Mouse (Mus musculus) large intestine, adult 2 months (tissue): Measurements from ENCODE around the gene Ccdc106. TPM values are rescaled to one million over a fixed set of nuclear protein-coding genes. Genes with fewer than 3 reads are reported as not detected.
A peak's percentile ranks its signal among the peaks of the same experiment; 100 is the strongest.

Source experiments
- DNase-seq: peaks from one replicate; pipeline ENCODE4 v3.0.0-alpha.2; 2012; ENCODE audit warnings: low read depth, low spot score
- WGBS: fragments of 180-500 bp; shearing (Covaris S2); methylation state at CpG from one replicate; pipeline ENCODE4 v1.1.7; 2018; 5-methylcytosine and 5-hydroxymethylcytosine counted together
- polyA plus RNA-seq: library from polyadenylated mRNA; depleted of rRNA; stranded (reverse); fragments of >200 nt; gene quantifications from 2 replicates; pipeline ENCODE4 v1.2.3, GENCODE M21; 2012

The Ccdc106 gene
- polyA plus RNA-seq, 1 experiment = 1.8 TPM

DNA sequence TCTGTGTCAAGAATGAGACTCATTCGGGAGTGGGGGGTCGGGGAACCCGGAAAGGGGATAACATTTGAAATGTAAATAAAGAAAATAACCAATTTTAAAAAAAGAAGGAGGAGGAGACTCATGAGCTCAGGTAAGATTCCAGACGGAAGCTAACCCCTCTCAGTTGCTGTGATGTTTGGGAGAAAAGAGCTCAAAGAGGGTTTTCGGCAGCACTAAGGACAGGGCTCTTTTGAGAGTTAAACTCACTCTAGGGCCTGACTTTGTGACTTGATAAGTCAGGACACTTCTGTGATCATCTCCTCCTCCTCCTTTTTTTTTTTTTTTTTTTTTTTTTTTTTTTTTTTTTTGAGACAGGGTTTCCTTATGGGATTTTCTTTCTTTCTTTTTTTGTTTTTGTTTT is 18.6 kb downstream of the Ccdc106 start:
- no peak for DNase-seq
- WGBS = 13% methylated on average over 5 of the region's 5 CpGs

GRCm38 (mm10) chr7:5044981-5045380 is 24.6 kb downstream of the Ccdc106 start:
- 88% methylated on average over 2 of the region's 2 CpGs for WGBS

GRCm38 (mm10) chr7:5046112-5046511 is 25.8 kb downstream of the Ccdc106 start:
- DNase-seq = no peak
- 74% methylated on average over 2 of the region's 2 CpGs for whole genome bisulfite sequencing

More at GRCm38 (mm10) chr7:5044981-5045380, 24.6 kb downstream of the Ccdc106 start:
- DNase-seq = no peak

DNA sequence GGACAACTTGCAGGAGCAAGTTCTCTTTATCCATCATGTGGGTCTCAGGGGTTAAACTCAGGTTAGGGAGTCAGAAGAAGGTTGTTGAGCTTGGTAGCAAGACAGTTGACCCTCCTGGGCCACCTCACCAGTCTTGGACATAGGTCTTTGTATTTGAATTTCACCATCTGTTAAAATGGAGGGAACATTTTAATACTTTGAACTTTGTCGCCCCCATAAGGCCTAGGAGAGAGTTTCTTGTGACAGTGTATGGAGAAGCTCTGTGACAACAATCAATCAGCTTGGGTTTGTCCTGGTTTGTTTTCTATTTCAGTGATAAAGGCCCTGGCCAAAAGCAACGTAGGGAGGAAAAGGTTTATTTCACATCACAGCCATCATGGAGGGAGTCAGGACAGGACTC is 27.0 kb downstream of the Ccdc106 start:
- 20% methylated on average over 2 of the region's 2 CpGs for WGBS
- no peak for DNase-seq

DNA sequence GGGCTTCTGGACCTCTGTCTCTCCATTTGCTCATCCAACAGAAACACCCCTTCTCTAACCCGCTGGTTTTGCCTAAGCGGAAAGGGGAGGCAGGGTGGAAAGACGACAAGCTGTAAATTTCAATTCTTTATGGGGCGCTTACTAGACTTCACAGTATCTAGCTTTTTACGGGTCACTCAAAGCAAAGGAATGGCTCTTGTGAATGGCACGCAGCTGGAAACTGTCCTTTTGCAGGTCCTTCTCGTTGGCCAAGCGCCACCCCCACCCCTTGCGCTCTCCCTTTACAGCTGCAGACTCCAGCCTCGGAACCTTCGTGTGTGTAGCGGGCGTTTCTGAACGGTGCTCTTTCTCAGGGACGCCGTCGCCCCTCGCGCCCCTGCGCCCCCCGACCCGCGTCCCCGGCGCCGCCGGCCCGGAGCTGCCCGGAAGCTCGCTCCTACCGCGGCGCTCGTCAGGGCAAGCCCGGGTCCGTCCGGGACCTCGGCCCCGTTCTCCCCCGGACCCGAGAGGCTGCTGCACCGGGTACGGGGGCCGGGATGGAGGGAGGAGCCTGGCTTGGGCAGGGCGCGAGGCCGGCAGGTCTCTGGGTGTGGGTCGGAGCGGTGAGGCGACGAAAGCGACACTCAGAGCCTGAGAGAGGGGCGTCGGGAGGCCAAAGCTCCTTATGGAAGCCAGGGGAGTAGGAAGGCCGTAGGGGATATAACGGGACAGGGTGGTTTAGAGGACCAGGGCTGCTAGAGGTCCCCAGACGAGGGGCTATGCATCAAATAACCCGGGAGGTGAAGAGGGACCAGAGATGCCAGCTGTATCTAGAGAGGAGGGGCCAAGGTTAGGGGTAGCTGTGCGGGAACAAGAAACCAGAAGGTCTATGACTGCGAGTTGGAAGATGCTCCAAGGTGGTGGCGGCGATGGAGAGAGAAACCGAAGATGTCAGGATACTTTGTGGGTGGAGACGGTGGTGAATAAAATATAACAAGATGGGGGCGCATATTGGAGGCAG is 31.1 kb downstream of the Ccdc106 start, which contains the start of gene Zfp580:
Gene Zfp580, plus strand, starts transcription at position 346 of the 1,000 bp plus-strand sequence.
- DNase-seq = no peak
- 1% methylated on average over 65 of the region's 65 CpGs for WGBS

GRCm38 (mm10) chr7:5052438-5052837 is 32.1 kb downstream of the Ccdc106 start:
- DNase-seq = no peak
- WGBS = 4% methylated on average over 12 of the region's 12 CpGs

- no peak for DNase-seq
- 7% methylated on average over 45 of the region's 45 CpGs for WGBS
Observed at GRCm38 (mm10) chr7:5052931-5053343, 32.6 kb downstream of the Ccdc106 start.

- DNase-seq = no peak
- 17% methylated on average over 32 of the region's 32 CpGs for WGBS
Observed at GRCm38 (mm10) chr7:5053456-5054179, 33.3 kb downstream of the Ccdc106 start.

DNA sequence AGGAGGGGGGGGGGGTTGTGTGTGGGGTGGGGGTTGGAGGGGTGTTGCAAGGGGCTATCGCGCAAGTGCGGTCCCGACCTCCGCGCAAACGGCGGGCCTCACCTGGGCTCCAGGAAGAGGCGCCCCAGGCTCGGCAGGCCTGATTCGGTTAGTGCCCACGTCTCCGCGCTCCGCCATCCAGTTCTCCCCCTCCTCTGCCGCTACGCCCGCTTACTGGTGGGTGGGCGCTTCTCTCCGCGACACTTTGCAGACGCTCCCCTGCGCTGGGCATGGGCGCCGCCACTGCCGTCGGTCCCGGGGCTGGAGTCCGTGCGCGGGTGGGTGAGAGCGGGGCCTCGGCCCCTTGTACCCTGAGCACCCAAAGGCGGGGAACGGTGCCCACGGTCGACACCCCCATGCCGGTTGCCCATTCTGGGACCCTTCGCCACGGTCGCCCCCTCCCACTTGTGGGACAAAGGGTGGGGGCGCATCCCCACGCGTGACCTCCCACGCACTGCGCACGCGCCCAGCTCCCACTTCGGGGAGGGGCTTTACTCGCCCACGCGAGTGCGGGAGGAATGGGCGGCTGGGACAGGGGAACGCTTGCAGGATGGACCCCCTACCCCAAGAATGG is 36.4 kb downstream of the Ccdc106 start:
- 6% methylated on average over 55 of the region's 55 CpGs for WGBS
- no peak for DNase-seq

DNA sequence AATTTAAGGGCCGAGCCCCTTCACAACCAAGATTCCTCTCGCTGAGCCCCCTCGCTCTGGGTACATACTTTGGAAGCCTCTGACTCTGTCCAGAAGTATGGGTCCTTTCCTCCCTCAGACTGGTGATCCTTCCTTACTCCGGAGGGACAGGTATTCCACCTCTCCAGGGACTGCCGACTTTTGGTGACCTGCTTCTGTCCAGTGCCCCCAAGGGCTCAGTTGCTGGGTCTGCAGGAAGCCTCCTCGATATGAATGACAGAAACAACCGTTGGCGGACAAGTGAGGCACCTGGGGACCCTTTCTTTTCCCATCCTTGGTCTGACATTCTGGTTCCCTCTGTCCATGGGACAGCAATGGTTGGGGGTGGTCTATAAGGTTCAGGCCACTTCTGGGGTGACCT is 37.0 kb downstream of the Ccdc106 start:
- WGBS = 37% methylated on average over 8 of the region's 8 CpGs

GRCm38 (mm10) chr7:5057804-5058203 is 37.5 kb downstream of the Ccdc106 start:
- no peak for DNase-seq
- 45% methylated on average over 11 of the region's 11 CpGs for WGBS

More for the DNA sequence above, 37.0 kb downstream of the Ccdc106 start:
- no peak for DNase-seq

GRCm38 (mm10) chr7:5058631-5059030 is 38.3 kb downstream of the Ccdc106 start:
- WGBS = 100% methylated on average over 1 of the region's 1 CpGs
- DNase-seq = no peak

GRCm38 (mm10) chr7:5059421-5059820 is 39.1 kb downstream of the Ccdc106 start:
- DNase-seq = no peak
- WGBS = 94% methylated on average over 12 of the region's 12 CpGs

GRCm38 (mm10) chr7:5060239-5060731 is 39.9 kb downstream of the Ccdc106 start:
- no peak for DNase-seq
- 2% methylated on average over 27 of the region's 27 CpGs for WGBS

GRCm38 (mm10) chr7:5060944-5061773 is 40.8 kb downstream of the Ccdc106 start:
- WGBS = under 1% methylated on average over 60 of the region's 60 CpGs
- DNase-seq = peak; percentile 95

GRCm38 (mm10) chr7:5061774-5062359 is 41.5 kb downstream of the Ccdc106 start, which contains the start of gene U2af2:
Gene U2af2 (plus strand): TSS chr7:5062143.
- no peak for DNase-seq
- under 1% methylated on average over 63 of the region's 65 CpGs for WGBS

DNA sequence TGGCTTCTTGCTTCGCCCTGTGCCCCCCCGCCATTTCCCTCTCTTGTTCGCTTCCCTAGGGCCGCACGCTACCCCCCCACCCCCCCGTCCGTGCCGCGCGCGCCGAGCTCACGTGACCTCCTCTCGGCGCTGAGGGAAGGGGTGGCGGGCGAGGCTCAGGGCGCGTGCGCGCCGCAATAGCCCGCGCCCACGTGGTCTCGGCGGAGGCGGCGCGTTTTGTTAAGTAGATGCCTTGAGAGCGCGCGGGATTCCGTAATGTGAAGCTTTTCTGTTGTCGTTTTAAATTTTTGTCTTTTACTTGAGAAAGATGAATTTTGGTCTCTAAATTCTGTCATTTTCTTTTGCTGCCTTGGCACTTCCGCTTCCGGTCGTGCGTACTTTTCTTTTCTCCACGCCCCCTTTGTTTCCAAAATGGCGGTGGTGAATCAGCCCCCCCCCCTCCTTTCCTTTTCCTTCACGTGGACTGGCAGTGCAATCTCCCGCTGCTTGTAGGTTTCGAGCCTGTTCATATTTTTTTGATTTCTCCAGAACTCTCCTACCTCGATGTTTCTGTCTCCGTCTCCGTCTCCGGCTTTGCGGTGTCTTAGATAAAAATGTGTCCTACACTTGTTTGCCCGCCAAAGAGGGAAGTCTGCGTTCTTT is 42.1 kb downstream of the Ccdc106 start:
- no peak for DNase-seq
- under 1% methylated on average over 51 of the region's 51 CpGs for WGBS

GRCm38 (mm10) chr7:5064886-5065285 is 44.5 kb downstream of the Ccdc106 start:
- WGBS = 87% methylated on average over 6 of the region's 6 CpGs

More at GRCm38 (mm10) chr7:5064886-5065285, 44.5 kb downstream of the Ccdc106 start:
- no peak for DNase-seq
